Mouse (Mus musculus) liver, embryonic 12.5 days (tissue): ENCODE results near the gene Rgn. TPM values are rescaled to one million over a fixed set of nuclear protein-coding genes. Genes with fewer than 3 reads are reported as not detected.

Experiments
- ATAC-seq: fragments of 200-750 bp; cut with Nextera tagmentation; 2 replicates; pipeline ENCODE4 v1.8.0; 2017; ENCODE audit warnings: moderate number of reproducible peaks, mild to moderate bottlenecking, moderate library complexity
- H3K27ac ChIP-seq: fragments of 300-500 bp; sonication (generic); 2 replicates; pipeline ENCODE4 v1.5.1; 2016; ENCODE audit warnings: mild to moderate bottlenecking
- H3K27me3 ChIP-seq: fragments of 300-500 bp; sonication (generic); replicated peaks from 2 replicates; pipeline ENCODE4 v1.6.1; 2016; ENCODE audit warnings: mild to moderate bottlenecking, moderate library complexity
- H3K36me3 ChIP-seq: fragments of 300-500 bp; sonication (generic); 2 replicates; pipeline ENCODE4 v1.6.1; 2016; ENCODE audit warnings: mild to moderate bottlenecking, moderate library complexity
- H3K4me1 ChIP-seq: fragments of 300-500 bp; sonication (generic); 2 replicates; pipeline ENCODE4 v1.6.1; 2016
- H3K4me2 ChIP-seq: fragments of 300-500 bp; sonication (generic); 2 replicates; pipeline ENCODE4 v1.6.1; 2016; ENCODE audit warnings: mild to moderate bottlenecking, moderate library complexity
- H3K4me3 ChIP-seq: fragments of 300-500 bp; sonication (generic); 2 replicates; pipeline ENCODE4 v1.5.1; 2016; ENCODE audit warnings: mild to moderate bottlenecking, moderate library complexity
- H3K9ac ChIP-seq: fragments of 300-500 bp; sonication (generic); 2 replicates; pipeline ENCODE4 v1.6.1; 2016; ENCODE audit warnings: mild to moderate bottlenecking, moderate library complexity
- H3K9me3 ChIP-seq: fragments of 300-500 bp; sonication (generic); replicated peaks from 2 replicates; pipeline ENCODE4 v1.6.1; 2016; ENCODE audit warnings: mild to moderate bottlenecking, moderate library complexity
- WGBS: fragments of 180-500 bp; shearing (Covaris S2); methylation state at CpG from one replicate; pipeline ENCODE4 v1.1.7; 2016; ENCODE audit not compliant: insufficient replicate concordance; 5-methylcytosine and 5-hydroxymethylcytosine counted together
- polyA plus RNA-seq: library from polyadenylated mRNA; unstranded; fragments of >200 nt; fragmentation: Nextera tagmentation; extraction: Ambion mirVana; gene quantifications from 2 replicates; pipeline ENCODE4 v1.2.1, GENCODE M21; 2016

The Rgn gene
- polyA plus RNA-seq: 55.2 and 55.4 TPM in 2 replicates

GRCm38 (mm10) chrX:20549532-20549931 is at the start of gene Rgn:
Gene Rgn (plus strand): TSS chrX:20549787.
- Histone ChIP-seq H3K9me3 (no peaks in the 10 kb centered on the region), H3K27ac (no peak within 1 kb of the TSS), H3K9ac (no peak within 1 kb of the TSS), H3K4me1 (no peaks in the 10 kb centered on the region), H3K4me3 (no peak within 1 kb of the TSS), H3K27me3 (no peaks in the 10 kb centered on the region), H3K4me2 (no peak within 1 kb of the TSS; the same call in 1 of the 2 replicates), H3K36me3 (no peaks in the 10 kb centered on the region)
- WGBS: 48% methylated on average over 3 of the region's 3 CpGs
- no peak for ATAC-seq

- Histone ChIP-seq H3K27me3 (no peaks in the 10 kb centered on the region), H3K9ac (no peak overlapping the region), H3K4me3 (no peak overlapping the region), H3K4me1 (no peaks in the 10 kb centered on the region), H3K27ac (no peak overlapping the region), H3K36me3 (peaks cover 22% of the 10 kb centered on the region), H3K9me3 (no peaks in the 10 kb centered on the region), H3K4me2 (no peak overlapping the region)
- 82% methylated on average over 7 of the region's 7 CpGs for WGBS
- no peak for ATAC-seq
Observed at GRCm38 (mm10) chrX:20520290-20520939, 29.2 kb upstream of the Rgn start.

GRCm38 (mm10) chrX:20521578-20521977 is 28.0 kb upstream of the Rgn start:
- H3K27ac ChIP-seq: no peak overlapping the region
- peaks cover 16% of the 10 kb centered on the region for H3K36me3 ChIP-seq
- no peaks in the 10 kb centered on the region for H3K27me3 ChIP-seq
- H3K4me3 ChIP-seq: no peak overlapping the region
- no peak overlapping the region for H3K9ac ChIP-seq
- no peaks in the 10 kb centered on the region for H3K4me1 ChIP-seq
- H3K4me2 ChIP-seq: no peak overlapping the region
- H3K9me3 ChIP-seq: no peaks in the 10 kb centered on the region
- ATAC-seq: no peak

- Histone ChIP-seq H3K4me3 (no peak overlapping the region), H3K9me3 (no peaks in the 10 kb centered on the region), H3K4me2 (no peak overlapping the region), H3K4me1 (no peaks in the 10 kb centered on the region), H3K36me3 (no peaks in the 10 kb centered on the region), H3K9ac (no peak overlapping the region), H3K27ac (no peak overlapping the region), H3K27me3 (no peaks in the 10 kb centered on the region)
- no peak for ATAC-seq
- 9% methylated on average over 1 of the region's 1 CpGs for WGBS
Observed at GRCm38 (mm10) chrX:20532621-20533020, 17.0 kb upstream of the Rgn start.

GRCm38 (mm10) chrX:20543867-20544266 is 5.7 kb upstream of the Rgn start:
- H3K4me2 ChIP-seq: no peak overlapping the region
- no peak overlapping the region for H3K9ac ChIP-seq
- H3K36me3 ChIP-seq: no peaks in the 10 kb centered on the region
- no peaks in the 10 kb centered on the region for H3K27me3 ChIP-seq
- no peak overlapping the region for H3K27ac ChIP-seq
- 74% methylated on average over 3 of the region's 3 CpGs for WGBS
- H3K9me3 ChIP-seq: no peaks in the 10 kb centered on the region
- H3K4me1 ChIP-seq: no peaks in the 10 kb centered on the region
- no peak for ATAC-seq
- H3K4me3 ChIP-seq: no peak overlapping the region

- Histone ChIP-seq H3K4me1 (no peaks in the 10 kb centered on the region), H3K27ac (no peak overlapping the region; the same call in 1 of the 2 replicates), H3K4me2 (peak overlapping the region; percentile 50; the same call in 1 of the 2 replicates), H3K9me3 (no peaks in the 10 kb centered on the region), H3K9ac (no peak overlapping the region), H3K4me3 (no peak overlapping the region), H3K36me3 (no peaks in the 10 kb centered on the region), H3K27me3 (no peaks in the 10 kb centered on the region)
- WGBS: 56% methylated on average over 5 of the region's 5 CpGs
- ATAC-seq: no peak
Observed at GRCm38 (mm10) chrX:20547609-20548008, 2.0 kb upstream of the Rgn start.

- Histone ChIP-seq H3K9me3 (no peaks in the 10 kb centered on the region), H3K27me3 (no peaks in the 10 kb centered on the region), H3K36me3 (no peaks in the 10 kb centered on the region), H3K4me1 (no peaks in the 10 kb centered on the region), H3K9ac (no peak overlapping the region), H3K4me2 (peak overlapping the region; percentile 50), H3K27ac (peak overlapping the region; percentile 36), H3K4me3 (peak overlapping the region; percentile 9; the same call in 1 of the 2 replicates)
- peak; percentile 61; the same call in 1 of the 2 replicates for ATAC-seq
- WGBS: 17% methylated on average over 20 of the region's 24 CpGs
Observed at GRCm38 (mm10) chrX:20548011-20548879, 1.3 kb upstream of the Rgn start.

- no peaks in the 10 kb centered on the region for H3K36me3 ChIP-seq
- no peak for ATAC-seq
- 31% methylated on average over 1 of the region's 1 CpGs for WGBS
- no peak overlapping the region for H3K27ac ChIP-seq
- H3K9me3 ChIP-seq: no peaks in the 10 kb centered on the region
- H3K4me3 ChIP-seq: no peak overlapping the region
- no peak overlapping the region for H3K4me2 ChIP-seq
- no peak overlapping the region for H3K9ac ChIP-seq
- H3K27me3 ChIP-seq: no peaks in the 10 kb centered on the region
- H3K4me1 ChIP-seq: no peaks in the 10 kb centered on the region
Observed at GRCm38 (mm10) chrX:20548880-20549440, 627 bp upstream of the Rgn start.

GRCm38 (mm10) chrX:20552199-20552598 is 2.6 kb downstream of the Rgn start:
- whole genome bisulfite sequencing: 48% methylated on average over 2 of the region's 2 CpGs

GRCm38 (mm10) chrX:20561846-20562245 is 12.3 kb downstream of the Rgn start:
- no peak for ATAC-seq
- 32% methylated on average over 1 of the region's 1 CpGs for WGBS
- no peak overlapping the region for H3K4me2 ChIP-seq

More at GRCm38 (mm10) chrX:20552199-20552598, 2.6 kb downstream of the Rgn start:
- Histone ChIP-seq H3K27me3 (no peaks in the 10 kb centered on the region), H3K4me1 (no peaks in the 10 kb centered on the region), H3K9ac (no peak overlapping the region), H3K4me3 (no peak overlapping the region), H3K36me3 (no peaks in the 10 kb centered on the region), H3K9me3 (no peaks in the 10 kb centered on the region), H3K4me2 (no peak overlapping the region), H3K27ac (no peak overlapping the region)
- no peak for ATAC-seq

GRCm38 (mm10) chrX:20563941-20564340 is 14.4 kb downstream of the Rgn start:
- H3K4me1 ChIP-seq: no peaks in the 10 kb centered on the region
- ATAC-seq: no peak
- H3K9ac ChIP-seq: no peak overlapping the region
- H3K27me3 ChIP-seq: no peaks in the 10 kb centered on the region
- no peak overlapping the region for H3K4me2 ChIP-seq
- no peak overlapping the region for H3K4me3 ChIP-seq
- H3K36me3 ChIP-seq: no peaks in the 10 kb centered on the region
- WGBS: 50% methylated on average over 4 of the region's 4 CpGs
- no peaks in the 10 kb centered on the region for H3K9me3 ChIP-seq
- no peak overlapping the region for H3K27ac ChIP-seq

More at GRCm38 (mm10) chrX:20561846-20562245, 12.3 kb downstream of the Rgn start:
- Histone ChIP-seq H3K27ac (no peak overlapping the region), H3K27me3 (no peaks in the 10 kb centered on the region), H3K36me3 (no peaks in the 10 kb centered on the region), H3K9ac (no peak overlapping the region), H3K4me3 (no peak overlapping the region), H3K4me1 (no peaks in the 10 kb centered on the region), H3K9me3 (no peaks in the 10 kb centered on the region)

GRCm38 (mm10) chrX:20571024-20571423 is 21.4 kb downstream of the Rgn start:
- Histone ChIP-seq H3K9ac (no peak overlapping the region), H3K9me3 (no peaks in the 10 kb centered on the region), H3K4me2 (peak overlapping the region; percentile 30; the same call in 1 of the 2 replicates), H3K27me3 (no peaks in the 10 kb centered on the region), H3K4me3 (no peak overlapping the region), H3K27ac (peak overlapping the region; percentile 51; the same call in 1 of the 2 replicates), H3K4me1 (peaks cover 30% of the 10 kb centered on the region), H3K36me3 (no peaks in the 10 kb centered on the region)
- 21% methylated on average over 2 of the region's 2 CpGs for WGBS
- ATAC-seq: peak; percentile 87
